Mouse (Mus musculus): ENCODE results near the gene Pou2f1. TPM values are rescaled to one million over a fixed set of nuclear protein-coding genes. Genes with fewer than 3 reads are reported as not detected.

Gene Pou2f1
- polyA plus RNA-seq, 1 experiment from 2014 or later = 14.7 TPM

GRCm38 (mm10) chr1:165848417-165848816 is 154.1 kb downstream of the Pou2f1 start:
- H3K27ac ChIP-seq (replicated peaks) = no peak overlapping the region
- 87% methylated on average over 8 of the region's 8 CpGs for WGBS
- H3K27me3 ChIP-seq (replicated peaks) = peaks cover 58% of the 10 kb centered on the region
- H3K9ac ChIP-seq (replicated peaks) = no peak overlapping the region
- no peaks in the 10 kb centered on the region for H3K9me3 ChIP-seq (replicated peaks)
- peaks cover 22% of the 10 kb centered on the region for H3K4me1 ChIP-seq
- no peaks in the 10 kb centered on the region for H3K36me3 ChIP-seq
- H3K4me2 ChIP-seq = no peak overlapping the region
- ATAC-seq (ENCODE audit: low FRiP score) = no peak
- H3K4me3 ChIP-seq (replicated peaks) = no peak overlapping the region

GRCm38 (mm10) chr1:165845366-165845765 is 157.1 kb downstream of the Pou2f1 start:
- Histone ChIP-seq H3K4me1 (peaks cover 26% of the 10 kb centered on the region), H3K9me3 (replicated peaks) (no peaks in the 10 kb centered on the region), H3K4me3 (replicated peaks) (peak overlapping the region; percentile 44), H3K27me3 (replicated peaks) (peaks cover 61% of the 10 kb centered on the region), H3K9ac (replicated peaks) (peak overlapping the region; percentile 53), H3K4me2 (peak overlapping the region; percentile 99), H3K27ac (replicated peaks) (no peak overlapping the region), H3K36me3 (no peaks in the 10 kb centered on the region)
- ATAC-seq (ENCODE audit: low FRiP score) = 0 out of 2 replicates have a peak, but pooled peaks have one; percentile 12
- 6% methylated on average over 14 of the region's 14 CpGs for WGBS

DNA sequence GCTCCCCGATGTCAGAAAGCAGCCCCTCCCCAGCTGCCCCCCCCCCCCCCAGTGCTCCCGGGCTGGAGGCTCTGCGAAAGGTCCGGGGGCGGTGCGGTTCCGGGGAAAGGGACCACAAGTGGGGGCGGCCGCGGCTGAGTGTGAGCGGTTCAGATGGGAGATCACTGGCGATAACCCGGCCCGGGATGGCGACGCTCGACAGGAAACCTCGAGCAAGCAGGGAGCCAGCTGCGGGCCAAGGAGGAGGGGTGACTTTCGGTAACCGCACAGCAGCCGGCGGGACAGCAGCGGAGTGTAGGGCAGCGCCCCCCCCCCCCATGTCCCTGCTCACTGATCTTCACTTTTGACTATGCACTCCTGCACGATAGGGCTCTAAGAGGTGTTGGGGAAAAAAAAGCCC is 157.5 kb downstream of the Pou2f1 start:
- Histone ChIP-seq H3K36me3 (no peaks in the 10 kb centered on the region), H3K4me1 (peaks cover 26% of the 10 kb centered on the region), H3K9me3 (replicated peaks) (no peaks in the 10 kb centered on the region), H3K27ac (replicated peaks) (no peak overlapping the region), H3K4me2 (peak overlapping the region; percentile 99), H3K27me3 (replicated peaks) (peaks cover 59% of the 10 kb centered on the region), H3K4me3 (replicated peaks) (peak overlapping the region; percentile 44), H3K9ac (replicated peaks) (peak overlapping the region; percentile 53)
- WGBS = 0% methylated on average over 26 of the region's 26 CpGs
- peak; percentile 40 for ATAC-seq (ENCODE audit: low FRiP score)

DNA sequence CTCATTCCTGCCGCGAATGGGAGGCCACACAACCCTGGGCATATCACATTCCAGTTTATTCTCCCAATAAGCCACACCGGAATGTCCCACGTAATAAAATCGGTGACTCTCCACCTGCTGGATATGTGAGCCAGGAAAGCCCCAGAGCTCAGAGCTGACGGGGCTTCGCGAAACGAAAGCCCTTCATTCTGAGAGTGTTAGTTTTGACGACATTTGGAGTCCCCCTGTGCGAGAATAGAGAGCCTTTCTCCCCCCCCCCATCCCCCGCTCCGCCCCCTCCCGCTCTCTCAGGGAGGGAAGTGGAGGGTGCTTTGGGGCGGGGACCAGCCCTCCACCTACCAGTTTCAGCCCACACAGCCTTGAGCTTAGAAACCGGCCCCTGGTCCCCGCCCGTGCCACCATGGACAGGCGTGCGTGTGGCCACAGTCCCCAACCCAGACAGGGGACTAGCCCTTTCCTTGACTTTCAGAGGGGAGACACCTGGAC is 158.0 kb downstream of the Pou2f1 start:
- ATAC-seq (ENCODE audit: low FRiP score) = peak; percentile 72
- Histone ChIP-seq H3K9ac (replicated peaks) (peak overlapping the region; percentile 53), H3K9me3 (replicated peaks) (no peaks in the 10 kb centered on the region), H3K27me3 (replicated peaks) (peaks cover 61% of the 10 kb centered on the region), H3K4me1 (peaks cover 26% of the 10 kb centered on the region), H3K27ac (replicated peaks) (no peak overlapping the region), H3K4me2 (peak overlapping the region; percentile 99), H3K4me3 (replicated peaks) (peak overlapping the region; percentile 44), H3K36me3 (no peaks in the 10 kb centered on the region)
- under 1% methylated on average over 18 of the region's 20 CpGs for WGBS

DNA sequence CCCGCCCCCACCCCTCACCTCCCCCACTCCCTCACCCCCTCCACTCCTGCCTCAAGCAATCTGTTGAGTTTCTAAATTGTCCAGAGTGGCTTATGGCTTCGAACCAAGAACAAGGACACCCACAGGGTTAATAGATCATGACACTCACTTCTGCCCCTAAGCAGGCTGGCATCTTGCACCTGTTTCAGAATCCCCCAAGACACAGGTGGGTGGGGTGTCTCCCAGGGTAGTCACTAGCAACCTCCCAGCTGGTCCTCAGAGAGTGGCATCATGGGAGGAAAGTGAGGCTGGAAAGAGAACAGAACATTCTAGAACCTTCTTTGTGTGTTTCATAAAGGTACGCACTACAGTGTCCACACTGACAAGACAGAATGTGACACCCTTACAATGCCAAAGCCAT is 158.9 kb downstream of the Pou2f1 start:
- Histone ChIP-seq H3K9ac (replicated peaks) (no peak overlapping the region), H3K4me2 (no peak overlapping the region), H3K4me3 (replicated peaks) (no peak overlapping the region), H3K27ac (replicated peaks) (no peak overlapping the region), H3K9me3 (replicated peaks) (no peaks in the 10 kb centered on the region), H3K36me3 (no peaks in the 10 kb centered on the region), H3K4me1 (peaks cover 26% of the 10 kb centered on the region), H3K27me3 (replicated peaks) (peaks cover 64% of the 10 kb centered on the region)
- 53% methylated on average over 3 of the region's 3 CpGs for WGBS
- ATAC-seq (ENCODE audit: low FRiP score) = no peak

- Histone ChIP-seq H3K27ac (replicated peaks) (no peak overlapping the region), H3K27me3 (replicated peaks) (peaks cover 57% of the 10 kb centered on the region), H3K4me1 (peaks cover 35% of the 10 kb centered on the region), H3K9ac (replicated peaks) (no peak overlapping the region), H3K4me2 (no peak overlapping the region), H3K9me3 (replicated peaks) (no peaks in the 10 kb centered on the region), H3K4me3 (replicated peaks) (no peak overlapping the region), H3K36me3 (no peaks in the 10 kb centered on the region)
- ATAC-seq (ENCODE audit: low FRiP score) = no peak
- WGBS = 68% methylated on average over 7 of the region's 7 CpGs
Measured at GRCm38 (mm10) chr1:165842170-165842569, 160.3 kb downstream of the Pou2f1 start.

GRCm38 (mm10) chr1:165840548-165841230 is 161.8 kb downstream of the Pou2f1 start:
- 13% methylated on average over 31 of the region's 31 CpGs for WGBS
- peak overlapping the region; percentile 59 for H3K4me2 ChIP-seq
- H3K27me3 ChIP-seq (replicated peaks) = peaks cover 42% of the 10 kb centered on the region
- peak overlapping the region; percentile 48 for H3K9ac ChIP-seq (replicated peaks)
- no peaks in the 10 kb centered on the region for H3K36me3 ChIP-seq
- H3K27ac ChIP-seq (replicated peaks) = no peak overlapping the region
- no peaks in the 10 kb centered on the region for H3K9me3 ChIP-seq (replicated peaks)
- H3K4me3 ChIP-seq (replicated peaks) = peak overlapping the region; percentile 26
- peaks cover 49% of the 10 kb centered on the region for H3K4me1 ChIP-seq
- no peak for ATAC-seq (ENCODE audit: low FRiP score)

DNA sequence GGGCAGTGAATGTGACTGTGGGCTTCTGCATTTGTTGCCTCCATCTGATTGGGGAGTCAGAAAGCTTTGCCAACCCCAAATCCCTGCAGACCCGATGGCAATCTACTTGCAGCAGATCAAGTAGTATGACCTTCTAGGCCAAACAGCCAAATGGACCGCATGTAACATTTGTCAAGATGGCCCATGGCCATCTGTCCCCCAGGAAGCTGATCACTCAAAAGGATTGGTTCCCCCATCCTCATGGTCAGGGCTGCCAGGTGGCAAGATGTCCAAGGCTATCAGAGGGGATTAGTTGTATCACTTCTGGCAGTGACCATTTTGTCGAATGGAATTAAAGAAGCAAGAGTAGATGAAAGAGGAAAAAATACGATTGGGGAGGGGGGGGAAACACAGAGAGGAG is 163.3 kb downstream of the Pou2f1 start:
- Histone ChIP-seq H3K36me3 (no peaks in the 10 kb centered on the region), H3K9me3 (replicated peaks) (no peaks in the 10 kb centered on the region), H3K9ac (replicated peaks) (no peak overlapping the region), H3K4me2 (no peak overlapping the region), H3K4me3 (replicated peaks) (no peak overlapping the region), H3K27me3 (replicated peaks) (peaks cover 30% of the 10 kb centered on the region), H3K4me1 (peaks cover 47% of the 10 kb centered on the region), H3K27ac (replicated peaks) (no peak overlapping the region)
- ATAC-seq (ENCODE audit: low FRiP score) = no peak
- WGBS = 84% methylated on average over 4 of the region's 4 CpGs

- Histone ChIP-seq H3K27me3 (replicated peaks) (peaks cover 20% of the 10 kb centered on the region), H3K4me1 (peaks cover 57% of the 10 kb centered on the region), H3K4me2 (no peak overlapping the region), H3K4me3 (replicated peaks) (no peak overlapping the region), H3K36me3 (no peaks in the 10 kb centered on the region), H3K9me3 (replicated peaks) (no peaks in the 10 kb centered on the region), H3K27ac (replicated peaks) (peak overlapping the region; percentile 65), H3K9ac (replicated peaks) (no peak overlapping the region)
- 16% methylated on average over 8 of the region's 8 CpGs for WGBS
- ATAC-seq (ENCODE audit: low FRiP score) = no peak
Measured at GRCm38 (mm10) chr1:165837546-165837945, 164.9 kb downstream of the Pou2f1 start.

DNA sequence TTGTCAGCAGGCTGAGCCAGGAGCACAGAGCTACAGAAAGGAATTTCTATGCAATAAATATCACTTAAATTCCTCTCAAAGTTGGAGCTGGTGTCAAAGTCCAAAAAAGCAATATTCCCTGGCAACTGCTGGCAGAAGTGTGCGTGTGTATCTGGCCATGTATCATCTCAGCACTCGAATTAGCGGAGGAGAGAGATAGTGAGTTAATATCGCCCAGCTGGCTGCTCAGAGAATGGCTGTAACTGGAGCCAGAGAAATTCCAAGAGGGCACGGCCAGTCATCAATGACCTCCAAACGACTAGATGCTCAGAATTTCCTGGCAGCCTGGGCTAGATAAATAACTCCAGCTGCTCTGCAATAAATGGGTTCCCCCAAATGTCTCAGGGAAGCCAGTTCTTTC is 166.0 kb downstream of the Pou2f1 start:
- H3K9ac ChIP-seq (replicated peaks) = no peak overlapping the region
- WGBS = 17% methylated on average over 6 of the region's 6 CpGs
- no peak for ATAC-seq (ENCODE audit: low FRiP score)
- H3K27me3 ChIP-seq (replicated peaks) = peaks cover 12% of the 10 kb centered on the region
- H3K9me3 ChIP-seq (replicated peaks) = no peaks in the 10 kb centered on the region
- H3K27ac ChIP-seq (replicated peaks) = peak overlapping the region; percentile 65; the same call in 1 of the 2 replicates
- peaks cover 57% of the 10 kb centered on the region for H3K4me1 ChIP-seq
- H3K4me3 ChIP-seq (replicated peaks) = no peak overlapping the region
- no peaks in the 10 kb centered on the region for H3K36me3 ChIP-seq
- H3K4me2 ChIP-seq = no peak overlapping the region

- H3K27ac ChIP-seq (replicated peaks) = peak overlapping the region; percentile 83
- WGBS = 11% methylated on average over 12 of the region's 12 CpGs
- no peaks in the 10 kb centered on the region for H3K36me3 ChIP-seq
- H3K4me1 ChIP-seq = peaks cover 49% of the 10 kb centered on the region
- ATAC-seq (ENCODE audit: low FRiP score) = no peak
- H3K27me3 ChIP-seq (replicated peaks) = peaks cover 4% of the 10 kb centered on the region
- H3K9ac ChIP-seq (replicated peaks) = peak overlapping the region; percentile 31; the same call in 1 of the 2 replicates
- no peaks in the 10 kb centered on the region for H3K9me3 ChIP-seq (replicated peaks)
- peak overlapping the region; percentile 21 for H3K4me3 ChIP-seq (replicated peaks)
- peak overlapping the region; percentile 57 for H3K4me2 ChIP-seq
Measured at GRCm38 (mm10) chr1:165834633-165834975, 167.9 kb downstream of the Pou2f1 start.

- Histone ChIP-seq H3K9ac (replicated peaks) (peak overlapping the region; percentile 31; the same call in 1 of the 2 replicates), H3K4me2 (peak overlapping the region; percentile 57), H3K27ac (replicated peaks) (peak overlapping the region; percentile 83), H3K27me3 (replicated peaks) (no peaks in the 10 kb centered on the region), H3K36me3 (no peaks in the 10 kb centered on the region), H3K4me1 (peaks cover 49% of the 10 kb centered on the region), H3K9me3 (replicated peaks) (no peaks in the 10 kb centered on the region), H3K4me3 (replicated peaks) (peak overlapping the region; percentile 21)
- peak; percentile 80 for ATAC-seq (ENCODE audit: low FRiP score)
- 9% methylated on average over 17 of the region's 17 CpGs for WGBS
Measured at GRCm38 (mm10) chr1:165833910-165834632, 168.4 kb downstream of the Pou2f1 start.
